Mouse (Mus musculus) CD4-positive, CD25-positive, alpha-beta regulatory T cell, adult 4 months (primary cell): ENCODE measurements around the gene Zscan2. TPM values are rescaled to one million over a fixed set of nuclear protein-coding genes. Genes with fewer than 3 reads are reported as not detected.

Experiments used
- polyA plus RNA-seq, 2 experiments: library from polyadenylated mRNA; unstranded; fragments of 100-300 nt; shearing (Covaris generic); gene quantifications; one replicate each; pipeline ENCODE4 v1.2.1; 2017

Zscan2 gene
- polyA plus RNA-seq, 2 experiments from 2014 or later: 3.8 to 4.2 TPM

Other genes with a start within 250 kb of the Zscan2 start
- 10 to 100 TPM; 17.1 to 21.3 TPM for gene Crtc3, start 172.0 kb upstream of the Zscan2 start, polyA plus RNA-seq
- 100 to 1,000 TPM; 187 to 284 TPM for gene Iqgap1, start 34.9 kb upstream of the Zscan2 start, polyA plus RNA-seq
- 10 to 100 TPM; 20.6 to 33.8 TPM for gene Wdr73, start 40.3 kb downstream of the Zscan2 start, polyA plus RNA-seq
- 10 to 100 TPM; 79.7 to 81.7 TPM for gene Nmb, start 44.2 kb downstream of the Zscan2 start, polyA plus RNA-seq
- gene Sec11a, start 86.9 kb downstream of the Zscan2 start, polyA plus RNA-seq: 100 to 1,000 TPM; 260 to 342 TPM
- gene Zfp592, start 132.8 kb downstream of the Zscan2 start, polyA plus RNA-seq: 10 to 100 TPM; 18.8 to 19.9 TPM
- under 1 TPM; 0.29 to 0.46 TPM for gene Alpk3, start 196.7 kb downstream of the Zscan2 start, polyA plus RNA-seq